Mouse (Mus musculus) hindbrain, postnatal 0 days (tissue): ENCODE measurements around the gene Smyd3. TPM values are rescaled to one million over a fixed set of nuclear protein-coding genes. Genes with fewer than 3 reads are reported as not detected.

Experiments
- ATAC-seq: fragments of 200-750 bp; cut with Nextera tagmentation; 2 replicates; pipeline ENCODE4 v1.8.0; 2017; ENCODE audit warnings: mild to moderate bottlenecking, moderate TSS enrichment, moderate library complexity
- DNase-seq: peaks from one replicate; pipeline ENCODE4 v3.0.0-alpha.2; 2015; ENCODE audit warnings: low spot score
- H3K27ac ChIP-seq: fragments of 300-500 bp; sonication (generic); 2 replicates; pipeline ENCODE4 v1.5.1; 2014; ENCODE audit warnings: mild to moderate bottlenecking
- H3K27me3 ChIP-seq: fragments of 300-500 bp; sonication (generic); 2 replicates; pipeline ENCODE4 v1.6.1; 2014; ENCODE audit warnings: low read length, mixed read lengths; ENCODE audit not compliant: insufficient read depth
- H3K36me3 ChIP-seq: fragments of 300-500 bp; sonication (generic); 2 replicates; pipeline ENCODE4 v1.6.1; 2014; ENCODE audit warnings: low read length, mixed read lengths; ENCODE audit not compliant: insufficient read depth
- H3K4me1 ChIP-seq: fragments of 300-500 bp; sonication (generic); 2 replicates; pipeline ENCODE4 v1.6.1; 2014; ENCODE audit warnings: antibody characterized with exemption, low read length, mixed read lengths; ENCODE audit not compliant: insufficient read depth
- H3K4me2 ChIP-seq: fragments of 300-500 bp; sonication (generic); 2 replicates; pipeline ENCODE4 v1.6.1; 2014; ENCODE audit warnings: low read depth, mild to moderate bottlenecking, low read length, moderate library complexity, mixed read lengths
- H3K4me3 ChIP-seq: fragments of 300-500 bp; sonication (generic); 2 replicates; pipeline ENCODE4 v1.5.1; 2014; ENCODE audit warnings: low read length
- H3K9ac ChIP-seq: fragments of 300-500 bp; sonication (generic); replicated peaks from 2 replicates; pipeline ENCODE4 v1.6.1; 2014; ENCODE audit warnings: mild to moderate bottlenecking, low read length, moderate library complexity, mixed read lengths
- H3K9me3 ChIP-seq: fragments of 300-500 bp; sonication (generic); 2 replicates; pipeline ENCODE4 v1.6.1; 2016; ENCODE audit warnings: low read length, mixed read lengths
- CTCF ChIP-seq: IDR thresholded peaks from 2 replicates; pipeline ENCODE4 v1.5.1; 2016; ENCODE audit warnings: antibody characterized with exemption, control low read depth, low read depth
- WGBS: fragments of 180-500 bp; shearing (Covaris S2); extraction: QIAGEN DNeasy Blood & Tissue Kit; methylation state at CpG from one replicate; pipeline ENCODE4 v1.1.7; 2014; 5-methylcytosine and 5-hydroxymethylcytosine counted together
- polyA plus RNA-seq: library from polyadenylated mRNA; unstranded; fragments of >200 nt; fragmentation: Nextera tagmentation; extraction: Ambion mirVana; gene quantifications from 2 replicates; pipeline ENCODE4 v1.2.1, GENCODE M21; 2015
- total RNA-seq: library from RNA; depleted of rRNA; stranded (reverse); fragments of >200 nt; gene quantifications from 2 replicates; pipeline ENCODE4 v1.2.3, GENCODE M21; 2014

Smyd3 gene
- total and polyA plus RNA-seq, 2 experiments from 2014 or later, result 15.4 to 26.1 TPM

DNA sequence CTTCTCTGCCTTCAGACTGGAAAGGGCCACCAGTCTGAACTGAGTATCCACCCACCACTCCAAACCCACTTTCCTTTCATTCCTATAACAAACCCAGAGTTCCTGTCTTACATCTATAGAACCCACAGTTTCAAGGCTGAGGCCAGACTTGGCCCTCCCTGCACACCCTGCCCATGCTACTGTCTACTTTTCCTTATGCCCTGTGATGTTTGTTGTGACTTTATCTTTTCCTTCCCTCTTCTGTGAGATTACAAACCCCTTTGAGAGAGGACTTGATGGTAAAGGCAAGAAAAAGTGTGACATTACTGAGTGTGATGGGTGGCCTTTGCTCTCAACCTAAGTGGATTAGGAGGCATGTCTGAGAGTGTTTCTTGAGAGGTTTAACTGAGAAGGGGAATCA is 504.8 kb downstream of the Smyd3 start:
- H3K9me3 ChIP-seq, result no peaks in the 10 kb centered on the region
- no peak for DNase-seq
- no peak for ATAC-seq
- H3K9ac ChIP-seq, result no peak overlapping the region
- H3K36me3 ChIP-seq, result no peaks in the 10 kb centered on the region
- H3K27me3 ChIP-seq, result no peaks in the 10 kb centered on the region
- H3K4me2 ChIP-seq, result no peak overlapping the region
- no peak overlapping the region for H3K4me3 ChIP-seq
- no peaks in the 10 kb centered on the region for H3K4me1 ChIP-seq
- no peak for TF ChIP-seq CTCF
- H3K27ac ChIP-seq, result no peak overlapping the region

DNA sequence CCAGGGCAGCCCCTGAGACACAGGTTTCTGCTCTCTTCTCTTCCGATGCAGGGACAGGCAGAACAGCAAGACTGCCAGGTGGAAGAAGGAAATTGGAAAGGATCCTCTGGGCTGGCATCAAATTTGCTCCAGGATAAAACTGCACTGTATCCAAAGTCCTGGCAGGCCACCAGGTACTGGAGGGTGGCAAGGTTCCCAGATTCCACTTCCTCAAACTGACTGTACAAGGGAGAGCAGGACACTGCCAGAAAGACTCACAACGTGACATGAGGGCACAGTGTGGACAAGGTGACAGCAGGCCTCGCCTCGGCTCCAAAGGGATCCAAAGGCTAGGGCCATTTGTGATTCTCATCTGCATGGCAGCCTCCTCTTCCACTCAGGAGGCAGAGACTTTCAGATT is 505.6 kb downstream of the Smyd3 start:
- TF ChIP-seq CTCF, result no peak
- Histone ChIP-seq H3K27me3 (no peaks in the 10 kb centered on the region), H3K4me1 (no peaks in the 10 kb centered on the region), H3K36me3 (no peaks in the 10 kb centered on the region), H3K4me3 (no peak overlapping the region), H3K9me3 (no peaks in the 10 kb centered on the region), H3K4me2 (no peak overlapping the region), H3K9ac (no peak overlapping the region), H3K27ac (no peak overlapping the region; the same call in 1 of the 2 replicates)
- peak; percentile 74 for DNase-seq
- WGBS, result 46% methylated on average over 4 of the region's 4 CpGs
- ATAC-seq, result peak; percentile 85

DNA sequence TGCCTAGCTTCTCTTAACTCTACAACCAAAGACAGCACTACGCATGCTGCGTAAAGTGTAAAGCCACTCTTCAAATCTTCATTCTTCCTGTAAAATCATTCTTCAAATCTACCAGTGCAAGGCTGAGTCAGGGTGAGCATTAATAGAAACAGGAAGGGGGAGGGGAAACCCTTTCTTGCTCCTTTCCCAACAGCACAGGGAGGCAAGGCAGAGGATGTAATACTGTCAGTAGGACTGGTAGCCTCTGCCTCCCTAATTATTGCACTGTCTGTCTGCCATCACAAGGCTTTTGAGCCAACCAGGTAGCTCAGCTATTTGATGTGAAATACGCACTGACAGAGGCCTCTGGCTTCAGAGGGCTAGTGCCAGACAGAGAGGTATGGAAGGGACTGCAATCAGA is 507.1 kb downstream of the Smyd3 start:
- Histone ChIP-seq H3K9ac (no peak overlapping the region), H3K9me3 (no peaks in the 10 kb centered on the region), H3K4me1 (no peaks in the 10 kb centered on the region), H3K27me3 (no peaks in the 10 kb centered on the region), H3K36me3 (no peaks in the 10 kb centered on the region), H3K4me2 (no peak overlapping the region), H3K4me3 (no peak overlapping the region), H3K27ac (no peak overlapping the region)
- WGBS, result 96% methylated on average over 3 of the region's 3 CpGs
- no peak for TF ChIP-seq CTCF
- ATAC-seq, result no peak
- DNase-seq, result no peak

DNA sequence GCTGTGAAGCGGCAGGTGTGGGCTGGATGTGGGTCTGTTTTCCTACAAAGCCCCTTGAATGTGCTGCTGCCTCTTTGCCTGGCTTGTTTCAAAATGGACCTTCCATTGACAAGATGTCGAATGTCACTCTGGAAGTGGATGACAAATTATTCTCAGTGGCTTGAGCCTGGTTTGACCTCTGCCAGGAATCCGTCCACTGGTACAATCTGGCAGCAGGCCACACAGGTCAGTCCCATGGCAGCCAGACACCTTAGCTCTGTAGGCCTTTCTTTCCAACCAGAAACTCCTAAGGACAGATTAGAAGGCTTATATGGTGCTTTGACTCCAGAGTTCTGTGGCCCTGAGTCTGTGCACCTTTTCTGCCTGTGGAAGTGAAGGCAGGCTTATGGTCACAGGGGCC is 507.9 kb downstream of the Smyd3 start:
- no peaks in the 10 kb centered on the region for H3K27me3 ChIP-seq
- no peaks in the 10 kb centered on the region for H3K36me3 ChIP-seq
- H3K4me3 ChIP-seq, result no peak overlapping the region
- no peak for ATAC-seq
- H3K27ac ChIP-seq, result no peak overlapping the region
- no peaks in the 10 kb centered on the region for H3K4me1 ChIP-seq
- no peak for DNase-seq
- no peaks in the 10 kb centered on the region for H3K9me3 ChIP-seq
- no peak for TF ChIP-seq CTCF
- 82% methylated on average over 3 of the region's 3 CpGs for WGBS
- no peak overlapping the region for H3K9ac ChIP-seq
- no peak overlapping the region for H3K4me2 ChIP-seq

DNA sequence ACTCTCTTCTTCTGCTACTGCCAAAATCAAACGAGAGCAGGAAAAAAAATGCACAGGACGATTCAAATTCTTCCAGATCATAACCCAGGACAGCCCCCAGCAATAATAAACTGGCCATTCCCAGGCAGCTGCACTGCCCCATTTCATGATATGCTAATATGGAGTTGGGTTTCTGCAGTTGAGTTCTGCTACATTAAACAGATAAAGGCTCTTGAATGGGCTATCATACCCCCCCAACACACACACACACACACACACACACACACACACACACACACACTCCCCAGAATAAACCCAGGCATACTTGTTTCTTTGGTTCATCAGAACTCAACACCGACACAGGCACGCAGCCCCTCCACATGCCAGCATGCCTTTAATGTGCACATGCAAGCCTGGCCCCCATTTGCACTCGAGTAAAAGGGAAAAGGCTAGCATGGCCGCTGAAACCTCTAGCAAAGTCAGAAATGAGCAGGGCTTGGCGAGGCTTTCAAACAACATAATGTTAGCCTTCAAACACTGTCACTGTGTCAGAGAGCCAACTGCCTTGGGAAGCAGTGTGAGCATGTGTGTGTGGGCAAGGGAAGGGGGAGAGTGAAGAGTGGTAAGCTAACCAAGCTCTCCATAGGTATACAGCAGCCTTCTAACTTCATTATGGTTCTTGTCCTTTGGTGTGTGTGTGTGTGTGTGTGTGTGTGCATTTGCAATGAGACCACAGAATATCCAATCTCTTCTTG is 513.5 kb downstream of the Smyd3 start:
- 38% methylated on average over 7 of the region's 7 CpGs for WGBS
- H3K9me3 ChIP-seq, result no peaks in the 10 kb centered on the region

DNA sequence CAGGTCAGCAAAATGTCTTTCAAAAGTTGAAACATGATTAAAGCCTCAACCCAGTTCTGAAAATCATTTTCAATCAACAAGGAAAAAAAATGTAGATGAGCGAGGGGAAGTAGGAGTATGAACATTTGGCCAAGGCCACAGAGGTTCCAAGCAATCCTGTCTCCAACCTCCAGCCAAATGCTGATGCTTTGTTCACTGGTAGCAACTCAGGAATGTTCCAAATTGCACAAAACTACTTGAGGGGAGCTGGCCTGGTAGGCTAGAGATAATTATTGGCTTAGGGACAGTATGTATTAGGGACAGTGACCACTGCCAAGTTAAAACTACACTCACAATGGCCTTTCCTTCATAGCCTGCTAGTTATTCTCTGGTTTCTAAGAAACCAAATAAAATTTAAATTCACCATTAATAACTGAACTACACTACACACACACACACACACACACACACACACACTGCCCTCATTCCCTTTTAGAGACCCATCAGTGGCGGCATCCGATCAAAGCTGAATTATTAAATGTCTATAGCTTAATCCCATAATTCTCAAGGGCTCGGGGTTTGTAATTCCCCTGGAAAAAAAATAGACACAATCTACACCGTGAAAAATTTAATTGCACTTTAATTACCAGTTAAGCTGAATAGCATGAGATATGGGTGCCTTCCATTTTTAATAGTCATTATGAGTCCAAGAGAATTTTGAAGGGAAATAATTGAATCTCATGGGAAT is 514.3 kb downstream of the Smyd3 start:
- Histone ChIP-seq H3K4me2 (no peak overlapping the region), H3K4me1 (0 out of 2 replicates have a peak, but pooled peaks cover 5% of the 10 kb centered on the region), H3K4me3 (no peak overlapping the region), H3K9me3 (no peaks in the 10 kb centered on the region), H3K36me3 (no peaks in the 10 kb centered on the region), H3K9ac (no peak overlapping the region), H3K27ac (no peak overlapping the region), H3K27me3 (no peaks in the 10 kb centered on the region)
- no peak for TF ChIP-seq CTCF
- WGBS, result 51% methylated on average over 5 of the region's 5 CpGs
- ATAC-seq (peak; percentile 44), DNase-seq (peak; percentile 30)

More for the DNA sequence above, 513.5 kb downstream of the Smyd3 start:
- 0 out of 2 replicates have a peak, but pooled peaks cover 5% of the 10 kb centered on the region for H3K4me1 ChIP-seq
- TF ChIP-seq CTCF, result no peak
- H3K9ac ChIP-seq, result no peak overlapping the region
- H3K27ac ChIP-seq, result no peak overlapping the region
- no peaks in the 10 kb centered on the region for H3K27me3 ChIP-seq
- DNase-seq (peak; percentile 50), ATAC-seq (peak; percentile 49; the same call in 1 of the 2 replicates)
- H3K4me3 ChIP-seq, result no peak overlapping the region
- H3K4me2 ChIP-seq, result no peak overlapping the region
- no peaks in the 10 kb centered on the region for H3K36me3 ChIP-seq
